Mouse (Mus musculus) liver, embryonic 14.5 days (tissue): ENCODE results near the gene Hist1h2bj. TPM values are rescaled to one million over a fixed set of nuclear protein-coding genes. Genes with fewer than 3 reads are reported as not detected.

Source experiments
- ATAC-seq: fragments of 200-750 bp; cut with Nextera tagmentation; 2 replicates; pipeline ENCODE4 v1.8.0; 2017; ENCODE audit warnings: moderate number of reproducible peaks, mild to moderate bottlenecking, moderate library complexity; ENCODE audit not compliant: insufficient read depth
- DNase-seq, 3 experiments: peaks; one replicate each; pipeline ENCODE4 v3.0.0-alpha.2; 2012 to 2013; ENCODE audit warnings: low read depth in 3 of 3, low spot score in 3 of 3
- H3K27ac ChIP-seq: fragments of 300-500 bp; sonication (generic); 2 replicates; pipeline ENCODE4 v1.5.1; 2014; ENCODE audit warnings: moderate library complexity, mild to moderate bottlenecking, control low read depth, inconsistent platforms
- H3K27me3 ChIP-seq: fragments of 300-500 bp; sonication (generic); 2 replicates; pipeline ENCODE4 v1.6.1; 2014; ENCODE audit warnings: mild to moderate bottlenecking, low read length, moderate library complexity; ENCODE audit not compliant: control insufficient read depth, insufficient read depth
- H3K36me3 ChIP-seq: fragments of 300-500 bp; sonication (generic); replicated peaks from 2 replicates; pipeline ENCODE4 v1.6.1; 2014; ENCODE audit warnings: low read depth; ENCODE audit not compliant: control insufficient read depth, insufficient read depth
- H3K4me1 ChIP-seq, 2 experiments: fragments of 200-500 bp in 1 of 2; fragments of 300-500 bp in 1 of 2; sonication (generic) in 1 of 2; replicated peaks; 2 replicates each; pipeline ENCODE4 v1.6.1; 2012 to 2014; ENCODE audit warnings: antibody characterized with exemption in 1 of 2, inconsistent platforms in 1 of 2, low read length in 1 of 2; ENCODE audit not compliant: control insufficient read depth in 2 of 2, insufficient read depth in 2 of 2
- H3K4me2 ChIP-seq: fragments of 300-500 bp; sonication (generic); 2 replicates; pipeline ENCODE4 v1.6.1; 2014; ENCODE audit warnings: low read depth, mild to moderate bottlenecking, control low read depth, moderate library complexity
- H3K4me3 ChIP-seq, 2 experiments: fragments of 200-500 bp in 1 of 2; fragments of 300-500 bp in 1 of 2; sonication (generic) in 1 of 2; 2 replicates each; pipeline ENCODE4 v1.5.1; 2012 to 2014; ENCODE audit warnings: low read depth in 2 of 2, low read length in 2 of 2, mild to moderate bottlenecking in 2 of 2, control low read depth in 1 of 2, inconsistent platforms in 1 of 2, moderate library complexity in 1 of 2; ENCODE audit not compliant: insufficient read depth in 1 of 2
- H3K9ac ChIP-seq: fragments of 300-500 bp; sonication (generic); replicated peaks from 2 replicates; pipeline ENCODE4 v1.6.1; 2014; ENCODE audit warnings: mild to moderate bottlenecking, control low read depth, moderate library complexity
- H3K9me3 ChIP-seq: fragments of 300-500 bp; sonication (generic); 2 replicates; pipeline ENCODE4 v1.6.1; 2016; ENCODE audit warnings: low read length, mixed read lengths; ENCODE audit not compliant: control insufficient read depth
- CTCF ChIP-seq: IDR thresholded peaks from 2 replicates; pipeline ENCODE4 v1.5.1; 2016; ENCODE audit warnings: antibody characterized with exemption, low read depth, control low read depth
- EP300 ChIP-seq: IDR thresholded peaks from 2 replicates; pipeline ENCODE4 v1.6.1; 2016; ENCODE audit warnings: antibody characterized with exemption, low read depth
- WGBS: fragments of 180-500 bp; shearing (Covaris S2); extraction: QIAGEN DNeasy Blood & Tissue Kit; methylation state at CpG from one replicate; pipeline ENCODE4 v1.1.7; 2014; ENCODE audit not compliant: insufficient replicate concordance; 5-methylcytosine and 5-hydroxymethylcytosine counted together
- polyA plus RNA-seq, 2 experiments: library from polyadenylated mRNA; depleted of rRNA in 1 of 2; stranded (reverse) in 1 of 2; unstranded in 1 of 2; fragments of >200 nt; fragmentation: Nextera tagmentation in 1 of 2; extraction: Ambion mirVana in 1 of 2; gene quantifications; 2 replicates each; pipeline versions ENCODE4 v1.2.1 to v1.2.3; 2012 to 2014

Gene Hist1h2bj
- polyA plus RNA-seq, 2 experiments, result 12.4 to 21.4 TPM

- WGBS, result 25% methylated on average over 8 of the region's 8 CpGs
- TF ChIP-seq EP300 (no peak), CTCF (no peak)
- DNase-seq, result peak in 1 of 3 experiments; percentile 47
- Histone ChIP-seq H3K36me3 (no peaks in the 10 kb centered on the region), H3K4me3 (no peak overlapping the region), H3K27ac (peak overlapping the region; percentile 23), H3K27me3 (no peaks in the 10 kb centered on the region), H3K4me1 (peaks cover 8 to 21% of the 10 kb centered on the region in 2 experiments; a peak in 3 of 4 replicates), H3K9ac (peak overlapping the region; percentile 32), H3K4me2 (peak overlapping the region; percentile 79), H3K9me3 (no peaks in the 10 kb centered on the region)
- ATAC-seq, result no peak
Observed at GRCm38 (mm10) chr13:22029928-22030327, 13.1 kb upstream of the Hist1h2bj start.

GRCm38 (mm10) chr13:22030493-22030892, 12.5 kb upstream of the Hist1h2bj start:
- no peak overlapping the region for H3K27ac ChIP-seq
- H3K9me3 ChIP-seq, result no peaks in the 10 kb centered on the region
- peak overlapping the region; percentile 34 for H3K4me2 ChIP-seq
- H3K4me3 ChIP-seq, result no peak overlapping the region
- 10% methylated on average over 4 of the region's 4 CpGs for WGBS
- TF ChIP-seq EP300, result no peak
- TF ChIP-seq CTCF, result peak; percentile 39; the same call in 1 of the 2 replicates
- peaks cover 8 to 21% of the 10 kb centered on the region in 2 experiments; a peak in 3 of 4 replicates for H3K4me1 ChIP-seq
- DNase-seq (peak in 1 of 3 experiments; percentile 57), ATAC-seq (no peak)
- H3K27me3 ChIP-seq, result no peaks in the 10 kb centered on the region
- H3K9ac ChIP-seq, result no peak overlapping the region
- no peaks in the 10 kb centered on the region for H3K36me3 ChIP-seq

DNA sequence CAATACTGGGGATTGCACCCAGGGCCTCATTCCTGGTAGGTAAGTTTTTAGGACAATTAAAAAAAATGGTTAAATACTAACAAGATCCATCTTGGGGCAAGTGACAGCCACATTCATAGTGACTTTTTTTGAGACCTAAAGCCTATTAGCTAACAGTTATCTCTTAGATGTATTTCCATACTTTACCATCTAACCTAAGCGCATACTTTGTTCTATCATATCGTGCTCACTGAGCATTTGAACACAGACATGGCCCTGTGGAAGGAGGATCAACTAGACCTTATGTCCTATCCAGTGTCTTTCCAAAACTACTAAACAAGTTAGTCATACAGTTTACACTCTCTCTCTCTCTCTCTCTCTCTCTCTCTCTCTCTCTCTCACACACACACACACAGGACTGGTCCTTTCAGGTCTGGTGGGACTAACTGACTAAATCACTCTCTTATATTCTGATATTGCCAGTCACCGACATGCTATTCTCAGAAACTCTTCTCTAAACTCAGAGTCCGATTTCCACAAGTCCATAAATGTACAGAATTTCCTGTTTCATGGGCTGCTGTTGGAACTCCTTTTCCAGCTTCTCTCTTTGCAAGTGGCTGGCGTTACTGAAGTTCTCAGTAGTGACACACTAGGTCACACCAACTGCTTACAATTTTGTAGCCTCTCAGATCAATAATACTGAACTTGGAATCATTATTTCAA, 9.1 kb upstream of the Hist1h2bj start:
- no peak for TF ChIP-seq CTCF
- TF ChIP-seq EP300, result no peak
- DNase-seq (no peak), ATAC-seq (no peak)
- H3K4me2 ChIP-seq, result peak overlapping the region; percentile 81
- H3K4me3 ChIP-seq, result peak overlapping the region; percentile 64 to 82
- no peaks in the 10 kb centered on the region for H3K36me3 ChIP-seq
- WGBS, result 30% methylated on average over 5 of the region's 5 CpGs
- no peaks in the 10 kb centered on the region for H3K27me3 ChIP-seq
- H3K4me1 ChIP-seq, result peaks cover 17 to 27% of the 10 kb centered on the region in 2 experiments
- H3K9me3 ChIP-seq, result no peaks in the 10 kb centered on the region
- peak overlapping the region; percentile 91 for H3K9ac ChIP-seq
- H3K27ac ChIP-seq, result peak overlapping the region; percentile 95

GRCm38 (mm10) chr13:22034443-22035266, 8.4 kb upstream of the Hist1h2bj start:
- H3K9me3 ChIP-seq, result no peaks in the 10 kb centered on the region
- peak overlapping the region; percentile 64 to 82 for H3K4me3 ChIP-seq
- peak overlapping the region; percentile 91 for H3K9ac ChIP-seq
- H3K36me3 ChIP-seq, result no peaks in the 10 kb centered on the region
- H3K27me3 ChIP-seq, result no peaks in the 10 kb centered on the region
- no peak for TF ChIP-seq CTCF
- TF ChIP-seq EP300, result no peak
- peak in 1 of 3 experiments; percentile 63 for DNase-seq
- ATAC-seq, result no peak
- peaks cover 17 to 25% of the 10 kb centered on the region in 2 experiments for H3K4me1 ChIP-seq
- peak overlapping the region; percentile 81 for H3K4me2 ChIP-seq
- under 1% methylated on average over 10 of the region's 14 CpGs for WGBS
- H3K27ac ChIP-seq, result peak overlapping the region; percentile 95
